Mouse (Mus musculus) thymus, adult 2 months (tissue): ENCODE results near the gene Camkk2. TPM values are rescaled to one million over a fixed set of nuclear protein-coding genes. Genes with fewer than 3 reads are reported as not detected.

Source experiments
- DNase-seq: peaks from one replicate; pipeline ENCODE4 v3.0.0; 2021
- H3K27ac ChIP-seq: fragments of 200-500 bp; 2 replicates; pipeline ENCODE4 v1.5.1; 2012; ENCODE audit warnings: low read length, control low read depth; ENCODE audit not compliant: control insufficient read depth, insufficient read depth
- H3K27me3 ChIP-seq: fragments of 200-500 bp; 2 replicates; pipeline ENCODE4 v1.6.1; 2012; ENCODE audit warnings: mild to moderate bottlenecking, low read length, moderate library complexity, mixed read lengths; ENCODE audit not compliant: control insufficient read depth, insufficient read depth
- H3K36me3 ChIP-seq: fragments of 200-500 bp; 2 replicates; pipeline ENCODE4 v1.6.1; 2012; ENCODE audit warnings: mild to moderate bottlenecking, low read length, moderate library complexity; ENCODE audit not compliant: control insufficient read depth, insufficient read depth
- H3K4me1 ChIP-seq: fragments of 200-500 bp; replicated peaks from 2 replicates; pipeline ENCODE4 v1.6.1; 2012; ENCODE audit warnings: low read length; ENCODE audit not compliant: control insufficient read depth, insufficient read depth
- H3K4me3 ChIP-seq: fragments of 200-500 bp; 2 replicates; pipeline ENCODE4 v1.5.1; 2012; ENCODE audit warnings: mild to moderate bottlenecking, low read length, control low read depth, moderate library complexity; ENCODE audit not compliant: control insufficient read depth, insufficient read depth
- CTCF ChIP-seq: fragments of 200-500 bp; IDR thresholded peaks from 2 replicates; pipeline ENCODE4 v1.5.1; 2012; ENCODE audit warnings: mild to moderate bottlenecking, control low read depth, low read length, moderate library complexity, borderline replicate concordance; ENCODE audit not compliant: control insufficient read depth, poor library complexity, insufficient read depth; ENCODE audit errors: extremely low read depth
- POLR2A ChIP-seq: fragments of 200-500 bp; IDR thresholded peaks from 2 replicates; pipeline ENCODE4 v1.6.1; 2012; ENCODE audit warnings: mild to moderate bottlenecking, low read length, control low read depth, moderate library complexity; ENCODE audit not compliant: control insufficient read depth, poor library complexity, insufficient read depth; ENCODE audit errors: extremely low read depth
- WGBS: fragments of 180-500 bp; shearing (Covaris S2); methylation state at CpG from one replicate; pipeline ENCODE4 v1.1.7; 2018; 5-methylcytosine and 5-hydroxymethylcytosine counted together
- polyA plus RNA-seq: library from polyadenylated mRNA; depleted of rRNA; stranded (reverse); fragments of >200 nt; gene quantifications from 2 replicates; pipeline ENCODE4 v1.2.3, GENCODE M21; 2012

Gene Camkk2
- polyA plus RNA-seq, 1 experiment: 31.1 TPM

- WGBS: 4% methylated on average over 15 of the region's 15 CpGs
- H3K4me3 ChIP-seq: peak overlapping the region; percentile 3
- DNase-seq: peak; percentile 48
These were observed 47.1 kb downstream of the Camkk2 start for GRCm38 (mm10) chr5:122731991-122732673.

GRCm38 (mm10) chr5:122731321-122731720 is 47.9 kb downstream of the Camkk2 start:
- no peak overlapping the region for H3K4me3 ChIP-seq

More at GRCm38 (mm10) chr5:122731991-122732673, 47.1 kb downstream of the Camkk2 start:
- no peaks in the 10 kb centered on the region for H3K27me3 ChIP-seq
- TF ChIP-seq CTCF (no peak), POLR2A (no peak)
- no peaks in the 10 kb centered on the region for H3K36me3 ChIP-seq
- peaks cover 32% of the 10 kb centered on the region for H3K4me1 ChIP-seq
- H3K27ac ChIP-seq: peak overlapping the region; percentile 68

GRCm38 (mm10) chr5:122730776-122731175 is 48.4 kb downstream of the Camkk2 start:
- 86% methylated on average over 10 of the region's 10 CpGs for WGBS

More at GRCm38 (mm10) chr5:122731321-122731720, 47.9 kb downstream of the Camkk2 start:
- TF ChIP-seq POLR2A (no peak), CTCF (peak; percentile 84; the same call in 1 of the 2 replicates)
- H3K36me3 ChIP-seq: no peaks in the 10 kb centered on the region
- H3K27me3 ChIP-seq: no peaks in the 10 kb centered on the region
- H3K27ac ChIP-seq: peak overlapping the region; percentile 55; the same call in 1 of the 2 replicates
- peak; percentile 84 for DNase-seq
- WGBS: 28% methylated on average over 8 of the region's 8 CpGs
- peaks cover 32% of the 10 kb centered on the region for H3K4me1 ChIP-seq

GRCm38 (mm10) chr5:122727096-122727495 is 52.1 kb downstream of the Camkk2 start:
- TF ChIP-seq POLR2A: no peak
- no peak for TF ChIP-seq CTCF
- Histone ChIP-seq H3K27me3 (no peaks in the 10 kb centered on the region), H3K27ac (no peak overlapping the region), H3K4me1 (peaks cover 8% of the 10 kb centered on the region), H3K4me3 (no peak overlapping the region), H3K36me3 (no peaks in the 10 kb centered on the region)
- WGBS: 97% methylated on average over 7 of the region's 7 CpGs
- no peak for DNase-seq

More at GRCm38 (mm10) chr5:122730776-122731175, 48.4 kb downstream of the Camkk2 start:
- no peaks in the 10 kb centered on the region for H3K36me3 ChIP-seq
- no peak overlapping the region for H3K4me3 ChIP-seq
- peaks cover 32% of the 10 kb centered on the region for H3K4me1 ChIP-seq
- no peak for TF ChIP-seq POLR2A
- TF ChIP-seq CTCF: no peak
- no peak overlapping the region for H3K27ac ChIP-seq
- no peak for DNase-seq
- H3K27me3 ChIP-seq: no peaks in the 10 kb centered on the region

- Histone ChIP-seq H3K4me1 (peaks cover 5% of the 10 kb centered on the region), H3K27ac (no peak overlapping the region), H3K4me3 (no peak overlapping the region), H3K36me3 (no peaks in the 10 kb centered on the region), H3K27me3 (no peaks in the 10 kb centered on the region)
- no peak for TF ChIP-seq CTCF
- no peak for TF ChIP-seq POLR2A
- no peak for DNase-seq
- 93% methylated on average over 5 of the region's 5 CpGs for WGBS
These were observed 52.6 kb downstream of the Camkk2 start for GRCm38 (mm10) chr5:122726595-122726994.

DNA sequence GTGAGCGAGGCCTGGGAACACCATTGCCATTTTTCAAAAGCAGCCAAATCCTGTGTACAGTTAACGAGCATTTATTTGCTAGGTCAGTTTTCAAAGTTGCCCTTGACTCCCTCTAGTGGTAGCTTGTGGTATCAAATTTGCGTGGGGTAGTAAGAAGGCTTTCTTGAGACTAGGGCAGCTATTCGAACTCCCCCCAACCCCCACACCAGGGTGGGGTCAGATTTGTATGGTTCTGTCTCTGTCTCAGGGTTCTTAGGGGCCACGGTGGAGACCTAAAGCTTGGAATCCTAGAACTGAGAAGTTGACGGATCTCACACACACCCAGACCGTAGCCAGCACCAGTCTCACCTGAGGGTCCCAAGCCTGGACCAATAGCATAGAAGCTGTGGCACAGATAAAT is 53.1 kb downstream of the Camkk2 start:
- Histone ChIP-seq H3K4me1 (no peaks in the 10 kb centered on the region; the same call in 1 of the 2 replicates), H3K4me3 (no peak overlapping the region), H3K27me3 (no peaks in the 10 kb centered on the region), H3K27ac (no peak overlapping the region), H3K36me3 (no peaks in the 10 kb centered on the region)
- 27% methylated on average over 7 of the region's 7 CpGs for WGBS
- peak; percentile 71 for DNase-seq
- TF ChIP-seq POLR2A (no peak), CTCF (no peak)

- WGBS: 92% methylated on average over 13 of the region's 13 CpGs
- no peak for TF ChIP-seq POLR2A
- no peak for TF ChIP-seq CTCF
- 0 out of 2 replicates have a peak, but pooled peaks cover 3% of the 10 kb centered on the region for H3K4me1 ChIP-seq
- no peak overlapping the region for H3K27ac ChIP-seq
- no peaks in the 10 kb centered on the region for H3K27me3 ChIP-seq
- no peaks in the 10 kb centered on the region for H3K36me3 ChIP-seq
- H3K4me3 ChIP-seq: no peak overlapping the region
- no peak for DNase-seq
These were observed 53.8 kb downstream of the Camkk2 start for GRCm38 (mm10) chr5:122725453-122725852.
